Mouse (Mus musculus): ENCODE data around the gene Tsc22d4.
"Not testable (repeated sequence)": the region's sequence is repeated elsewhere in the genome, so short reads cannot be mapped to it uniquely, and the experiment has no call there.

The Tsc22d4 gene

DNA sequence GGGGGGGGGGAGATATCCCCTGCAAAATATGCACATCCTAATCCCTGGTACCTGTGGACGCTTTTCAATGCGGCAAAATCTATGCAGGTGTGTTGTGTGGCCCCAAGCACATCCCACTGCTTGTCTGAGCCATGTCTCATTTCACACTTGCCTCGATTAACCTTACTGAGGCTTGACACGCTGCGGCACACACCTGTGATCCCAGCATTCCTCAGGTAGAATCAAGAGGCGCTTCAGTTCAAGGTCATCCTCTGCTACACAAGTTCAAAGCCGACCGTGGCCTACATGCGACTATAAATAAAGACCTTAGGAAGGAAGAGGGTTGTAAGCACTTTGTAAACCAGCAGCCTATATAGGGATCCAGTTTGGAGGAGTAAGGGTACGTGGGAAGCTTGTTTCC is 3.5 kb upstream of the Tsc22d4 start:
- no peak for DNase-seq

DNA sequence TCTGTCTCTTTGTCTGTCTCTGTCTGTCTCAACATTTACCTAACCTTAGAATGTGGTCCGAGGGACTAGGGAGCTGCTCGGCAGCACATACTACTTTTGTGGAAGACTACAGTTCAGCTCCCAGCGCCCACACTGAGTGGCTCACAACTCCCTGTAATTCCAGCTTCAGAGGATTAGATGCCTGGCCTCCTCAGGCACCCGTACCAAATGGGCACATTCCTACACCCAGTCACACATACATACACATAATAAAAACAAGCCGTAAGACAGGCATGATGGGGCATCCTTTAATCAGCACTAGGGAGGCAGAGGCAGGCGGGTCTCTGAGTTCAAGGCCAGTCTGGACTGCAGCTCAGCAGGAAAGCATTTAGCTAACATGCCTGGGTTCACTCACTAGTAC is 2.7 kb upstream of the Tsc22d4 start:
- DNase-seq = no peak

DNA sequence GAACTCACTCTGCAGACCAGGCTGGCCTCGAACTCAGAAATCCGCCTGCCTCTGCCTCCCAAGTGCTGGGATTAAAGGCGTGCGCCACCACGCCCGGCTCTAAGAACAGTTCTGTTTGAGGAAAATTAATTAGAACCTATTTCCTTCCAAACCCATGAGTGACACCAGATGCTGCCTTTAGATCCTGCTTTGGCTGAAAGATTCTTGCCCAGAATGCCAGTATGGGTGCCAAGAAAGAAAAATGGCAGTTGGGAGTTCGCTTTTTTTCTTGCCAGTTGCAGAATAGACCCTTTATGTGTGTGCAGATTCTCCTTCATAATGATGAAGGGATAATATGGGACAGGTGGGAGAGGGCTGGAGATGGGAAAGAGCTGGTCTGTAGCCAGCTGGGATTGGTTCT is 1.3 kb upstream of the Tsc22d4 start:
- no peak for DNase-seq

DNA sequence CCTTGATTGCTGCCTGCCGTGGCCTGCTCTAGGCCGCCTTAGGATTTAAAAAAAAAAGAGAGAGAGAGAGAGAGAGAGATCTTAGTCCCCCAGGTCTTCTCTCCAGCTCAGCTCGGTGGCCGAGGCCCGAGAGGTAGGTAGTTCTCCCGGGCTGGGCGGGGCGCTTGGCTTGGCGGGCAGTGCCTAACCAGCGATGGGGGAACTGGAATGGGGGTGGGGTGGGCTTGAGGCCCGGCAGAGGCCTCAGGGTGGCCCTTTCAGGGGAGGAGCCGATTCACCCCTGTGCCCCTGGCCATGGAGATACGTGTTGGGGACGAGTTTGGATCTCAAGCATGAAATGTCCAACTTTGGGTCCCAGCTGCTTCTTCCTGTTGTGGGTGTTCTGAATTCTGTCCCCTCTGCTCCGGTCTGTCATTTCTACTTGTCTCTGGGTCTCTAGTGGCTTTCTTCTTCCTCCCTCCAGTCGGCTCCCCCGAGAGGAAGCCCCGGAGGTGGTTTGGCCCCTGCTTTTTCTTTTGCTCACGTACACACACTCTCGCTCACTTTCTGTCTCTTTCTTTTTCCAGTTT is 836 bp downstream of the Tsc22d4 start:
- peak; percentile 66 to 70 for DNase-seq

DNA sequence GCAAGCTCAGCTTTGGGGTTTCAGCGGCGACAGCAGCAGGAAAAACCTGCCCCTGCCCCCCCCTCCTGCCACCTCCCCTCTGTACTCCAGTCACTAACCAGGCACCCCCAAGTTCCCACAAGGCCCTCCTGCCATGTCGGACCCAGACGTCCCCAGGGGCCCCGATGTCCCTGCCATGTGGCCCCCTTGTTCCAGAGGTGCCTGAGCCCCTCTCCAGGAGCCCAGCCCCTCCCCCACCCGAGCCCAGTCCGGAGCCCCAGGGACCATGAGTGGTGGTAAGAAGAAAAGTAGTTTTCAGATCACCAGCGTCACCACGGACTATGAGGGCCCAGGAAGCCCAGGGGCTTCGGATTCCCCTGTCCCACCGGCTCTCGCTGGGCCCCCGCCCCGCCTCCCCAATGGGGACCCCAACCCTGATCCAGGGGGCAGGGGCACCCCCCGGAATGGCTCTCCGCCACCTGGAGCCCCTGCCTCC is 1.4 kb downstream of the Tsc22d4 start:
- peak; percentile 32 to 44 for DNase-seq

DNA sequence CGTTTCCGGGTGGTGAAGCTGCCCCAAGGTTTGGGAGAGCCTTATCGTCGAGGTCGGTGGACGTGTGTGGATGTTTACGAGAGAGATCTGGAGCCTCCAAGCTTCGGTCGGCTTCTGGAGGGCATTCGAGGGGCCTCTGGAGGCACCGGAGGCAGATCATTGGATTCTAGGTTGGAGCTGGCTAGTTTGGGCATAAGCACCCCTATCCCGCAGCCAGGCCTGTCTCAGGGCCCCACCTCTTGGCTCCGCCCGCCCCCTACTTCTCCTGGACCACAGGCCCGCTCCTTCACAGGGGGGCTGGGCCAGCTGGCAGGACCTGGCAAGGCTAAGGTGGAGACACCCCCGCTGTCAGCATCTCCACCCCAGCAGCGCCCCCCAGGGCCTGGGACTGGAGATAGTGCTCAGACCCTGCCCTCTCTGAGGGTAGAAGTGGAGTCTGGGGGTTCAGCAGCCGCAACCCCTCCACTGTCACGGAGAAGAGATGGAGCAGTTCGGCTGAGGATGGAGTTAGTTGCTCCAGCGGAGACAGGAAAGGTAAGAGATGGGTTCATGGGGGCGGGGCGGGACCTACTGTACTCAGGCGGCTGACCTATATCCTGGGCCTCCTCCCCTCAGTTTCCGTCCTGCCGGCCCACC is 1.9 kb downstream of the Tsc22d4 start:
- peak; percentile 56 to 63 for DNase-seq

DNA sequence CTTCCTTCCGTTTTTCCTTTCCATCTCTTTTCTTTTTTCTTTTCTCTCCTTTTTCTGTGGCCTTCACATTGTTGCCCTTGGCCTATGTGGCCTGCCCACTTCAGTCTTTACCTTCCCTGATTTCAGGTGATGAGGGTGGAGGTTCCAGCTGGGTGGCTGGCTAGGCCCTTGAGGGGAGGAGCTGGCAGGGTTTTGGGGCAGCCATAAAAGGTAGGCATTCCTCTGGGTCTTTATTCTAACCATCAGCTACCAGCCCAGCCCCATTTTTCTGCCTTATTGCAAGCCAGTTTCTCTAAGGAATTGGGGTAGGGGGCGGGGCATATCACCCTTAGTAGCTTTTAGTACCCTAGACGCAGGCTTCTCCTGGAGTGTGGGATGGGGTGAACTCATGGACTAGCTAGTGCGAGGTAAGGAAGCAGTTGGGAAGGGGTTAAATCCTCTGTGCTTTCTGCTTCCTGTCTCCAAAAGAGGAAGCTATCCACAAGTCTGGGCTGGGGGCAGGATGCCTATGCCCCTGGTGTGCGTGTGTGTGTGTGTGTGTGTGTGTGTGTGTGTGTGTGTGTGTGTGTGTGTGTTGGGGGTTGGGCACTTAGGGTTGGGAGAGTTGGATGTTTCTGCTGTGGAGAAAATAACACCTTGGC is 2.7 kb downstream of the Tsc22d4 start:
- DNase-seq = peak in 1 of 2 experiments; percentile 30

DNA sequence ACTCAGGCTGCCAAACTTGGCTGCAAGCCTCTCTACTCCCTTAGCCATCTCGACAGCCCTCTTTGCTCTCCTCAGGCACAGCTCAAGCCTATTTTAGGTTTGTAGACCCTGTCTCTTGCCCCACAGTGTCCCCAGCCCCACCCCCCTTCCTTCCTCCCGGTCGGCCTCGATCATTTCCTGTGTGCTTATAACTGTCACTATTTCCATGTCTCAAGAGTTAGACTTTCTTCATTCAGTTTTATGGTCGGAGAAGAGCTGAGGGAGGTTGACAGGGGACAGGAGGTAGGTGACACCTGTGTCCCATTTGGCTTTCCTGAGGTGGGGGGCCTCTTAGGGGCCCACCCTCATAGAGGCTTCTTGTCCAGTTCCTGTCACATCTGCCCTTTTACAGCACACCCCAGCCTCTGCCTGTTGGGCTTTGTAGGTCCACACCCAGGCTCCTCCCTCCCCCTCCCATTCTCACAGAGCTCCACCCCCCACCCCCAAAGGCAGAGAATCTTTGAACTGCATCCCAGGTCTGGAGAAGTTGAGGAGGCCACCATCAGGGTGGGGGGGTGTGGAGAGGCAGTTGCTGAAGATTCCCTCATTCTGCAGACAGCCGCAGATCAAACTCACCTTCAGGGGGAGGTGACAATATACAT is 3.8 kb downstream of the Tsc22d4 start:
- DNase-seq = no peak

DNA sequence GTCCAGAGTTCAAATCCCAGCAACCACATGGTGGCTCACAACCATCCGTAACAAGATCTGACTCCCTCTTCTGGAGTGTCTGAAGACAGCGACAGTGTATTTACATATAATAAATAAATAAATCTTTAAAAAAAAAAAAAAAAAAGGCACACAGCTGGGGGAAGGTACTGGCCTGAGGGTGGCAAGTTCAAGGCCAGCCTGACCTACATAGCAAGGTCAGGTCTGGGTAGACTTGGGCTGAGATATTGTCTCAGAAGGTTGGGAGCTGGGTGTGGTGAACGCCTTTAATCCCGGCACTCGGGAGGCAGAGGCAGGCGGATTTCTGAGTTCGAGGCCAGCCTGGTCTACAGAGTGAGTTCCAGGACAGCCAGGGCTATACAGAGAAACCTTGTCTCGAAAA is 4.7 kb downstream of the Tsc22d4 start:
- not testable (repeated sequence) for DNase-seq

DNA sequence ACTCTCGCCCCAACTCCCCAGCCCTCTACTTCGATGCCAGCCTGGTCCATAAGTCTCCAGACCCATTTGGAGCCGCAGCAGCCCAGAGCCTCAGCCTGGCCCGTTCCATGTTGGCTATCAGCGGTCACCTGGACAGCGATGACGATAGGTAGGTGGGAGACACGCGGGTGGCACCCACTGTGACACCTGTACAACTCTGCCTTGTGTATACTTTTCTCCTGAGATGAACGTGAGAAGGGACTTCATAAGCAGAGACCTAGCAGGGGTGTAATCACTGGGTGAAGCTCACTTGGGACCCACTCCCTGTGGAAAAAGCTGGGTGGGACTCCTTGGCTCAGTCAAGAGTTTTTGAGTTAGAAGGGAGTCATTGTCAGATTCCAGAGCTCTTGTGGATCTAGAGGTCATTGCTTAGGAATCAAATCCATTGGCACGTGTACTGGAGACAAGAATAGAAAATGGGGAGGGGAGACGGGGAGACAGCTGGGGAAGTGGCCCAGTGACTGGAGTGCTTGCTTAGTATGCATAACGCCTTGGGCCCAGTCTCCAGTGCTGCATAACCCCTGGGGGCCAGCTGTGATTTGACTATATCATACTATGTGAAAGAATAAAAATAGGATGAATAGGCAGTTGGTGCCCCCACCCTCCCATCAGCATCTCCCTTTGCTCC is 5.8 kb downstream of the Tsc22d4 start:
- no peak for DNase-seq

DNA sequence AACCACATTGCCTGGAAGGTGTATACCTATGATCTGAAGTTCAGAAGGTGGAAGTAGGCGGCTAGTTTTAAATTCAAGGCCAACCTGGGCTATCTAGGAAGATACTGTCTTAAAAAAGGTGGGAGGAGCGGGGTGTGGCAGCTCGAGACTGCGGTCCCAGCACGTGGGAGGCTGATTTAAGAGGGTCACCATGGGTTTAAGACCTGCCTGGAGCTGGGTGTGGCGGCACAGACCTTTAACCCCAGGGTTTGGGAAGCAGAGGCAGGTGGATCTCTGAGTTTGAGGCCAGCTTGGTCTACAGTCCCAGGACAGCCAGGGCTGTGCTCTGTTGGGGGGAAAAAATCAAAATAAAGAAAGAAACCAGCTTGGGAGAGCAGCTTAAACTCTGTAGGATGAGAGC is 6.5 kb downstream of the Tsc22d4 start:
- DNase-seq = no peak

DNA sequence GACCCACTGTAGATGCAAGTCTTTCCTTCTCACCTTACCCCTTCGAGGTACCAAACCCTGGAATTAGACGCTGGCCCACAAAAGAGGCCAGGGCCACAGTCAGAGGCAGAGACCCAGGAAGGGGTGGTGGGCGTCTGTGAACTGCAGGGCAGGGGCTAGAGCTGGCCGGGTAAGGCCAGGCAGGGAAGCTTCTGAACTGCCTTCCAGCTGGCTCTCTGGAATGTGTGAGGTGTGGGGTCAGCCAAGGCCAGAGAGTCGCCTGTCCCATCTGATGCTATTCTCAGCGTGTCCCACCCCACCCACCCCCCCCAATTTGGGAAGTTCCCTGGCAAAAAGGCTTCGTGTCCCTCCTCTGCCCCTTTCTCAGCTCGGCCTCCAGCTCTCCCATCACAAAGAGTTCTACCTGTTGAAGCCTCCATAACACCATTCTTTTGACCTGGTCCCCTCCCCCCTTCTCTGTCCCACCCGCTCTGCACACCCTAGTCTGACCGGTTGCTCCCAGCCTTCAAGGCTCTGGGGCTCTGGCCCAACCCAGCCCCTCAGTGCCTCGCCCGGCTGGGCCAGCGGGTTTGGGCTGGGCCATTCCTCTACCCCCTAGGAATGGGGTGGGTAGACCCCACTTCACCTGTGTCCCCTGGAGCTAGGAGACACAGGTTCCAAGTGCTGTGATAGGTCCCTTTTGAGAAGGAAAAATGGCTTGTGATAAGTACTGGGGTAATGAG is 7.7 kb downstream of the Tsc22d4 start:
- no peak for DNase-seq

DNA sequence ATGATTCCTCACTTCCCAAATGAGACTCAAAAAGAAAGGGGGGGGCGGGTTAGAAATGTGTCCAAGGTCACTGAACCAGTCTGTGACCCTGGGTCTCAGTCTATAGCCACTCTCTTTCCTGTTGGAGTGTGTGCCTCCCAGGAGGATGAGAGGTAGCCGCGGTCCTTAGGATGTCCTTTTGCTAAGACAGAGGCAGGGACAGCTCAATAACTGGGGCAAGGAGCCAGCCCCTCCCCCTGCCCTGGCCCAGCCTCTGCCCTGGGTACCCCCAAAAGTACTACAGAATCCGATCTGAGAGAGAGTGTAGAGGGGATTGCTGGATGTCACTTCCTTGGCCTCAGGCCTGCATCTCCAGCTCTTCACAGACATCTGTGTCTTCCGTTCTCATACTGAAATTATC is 9.9 kb downstream of the Tsc22d4 start:
- DNase-seq = no peak

DNA sequence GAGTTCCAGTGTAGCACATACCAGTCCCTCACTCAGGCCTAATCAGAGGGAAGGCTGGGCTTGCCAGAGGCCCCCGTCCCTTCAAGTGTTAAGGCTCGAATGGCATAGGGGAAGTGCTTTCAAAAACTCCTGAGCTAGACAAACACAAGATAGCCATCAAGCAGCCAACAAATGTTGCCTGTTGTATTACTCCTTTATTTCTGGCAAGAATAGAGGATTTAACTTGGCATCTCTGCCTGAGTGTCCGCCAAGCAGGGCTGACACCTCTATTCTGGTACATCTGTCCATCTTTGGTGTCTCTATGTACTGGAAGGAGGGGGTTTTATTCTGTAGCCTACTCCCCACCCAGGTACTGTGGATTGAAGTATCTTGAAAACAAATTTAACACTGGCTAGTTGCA is 10.6 kb downstream of the Tsc22d4 start:
- DNase-seq = no peak

DNA sequence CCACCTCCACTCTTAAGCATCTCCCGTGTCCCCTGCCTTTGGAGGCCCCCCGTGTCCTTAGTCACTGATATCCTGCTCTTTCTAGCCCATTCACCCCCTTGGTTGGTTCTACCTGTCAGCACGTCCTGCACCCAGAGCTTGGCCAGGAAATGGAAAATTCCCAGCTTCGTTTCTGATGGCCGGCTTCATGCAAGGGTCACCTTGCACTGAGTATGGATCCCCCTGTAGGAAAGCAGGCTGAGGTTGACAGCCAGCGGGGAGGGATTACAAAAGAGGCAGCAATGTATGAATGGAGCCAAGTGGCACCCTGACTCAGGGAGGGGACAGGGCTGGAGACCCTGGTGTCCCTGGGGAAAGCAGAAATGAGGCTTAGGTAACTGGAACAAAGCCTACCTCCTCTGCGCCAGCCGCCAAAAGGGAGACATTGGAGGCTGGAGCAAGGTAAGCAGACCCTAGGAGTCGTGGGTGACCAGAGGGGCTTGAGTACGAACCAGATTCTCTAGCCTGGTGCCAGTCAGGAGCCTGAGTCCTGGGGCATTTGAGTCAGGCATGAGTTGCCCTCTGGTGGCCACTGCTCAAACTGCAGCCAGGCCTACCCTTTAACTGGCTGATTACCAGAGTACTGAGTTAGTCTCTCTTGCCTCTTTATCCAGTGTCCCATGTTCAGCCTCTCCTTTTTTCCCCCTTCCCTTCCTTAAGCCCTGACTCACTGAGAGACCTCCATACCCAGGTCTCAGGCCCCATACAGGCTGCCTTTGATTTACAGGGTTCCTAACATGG is 11.5 kb downstream of the Tsc22d4 start:
- DNase-seq = peak; percentile 70 to 85

DNA sequence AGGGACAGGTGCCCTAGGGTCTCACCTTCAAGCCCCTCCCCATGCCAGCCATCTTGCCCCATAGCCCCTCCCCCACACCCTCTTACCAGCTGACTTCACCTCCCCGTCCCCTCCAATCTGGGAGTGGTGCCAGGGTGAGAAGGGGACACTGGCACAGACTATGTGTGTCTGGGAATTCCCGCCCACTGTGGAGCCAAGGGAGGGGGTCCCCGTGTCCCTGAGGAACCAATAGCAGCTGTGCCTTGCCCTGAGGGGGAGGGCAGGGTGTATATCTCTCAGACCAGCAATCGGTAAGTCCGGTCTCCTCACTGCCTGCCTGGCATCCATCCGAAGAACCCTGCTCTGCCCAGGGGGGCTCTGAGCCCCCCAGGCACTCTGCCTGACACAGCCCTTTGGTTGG is 12.4 kb downstream of the Tsc22d4 start:
- no peak for DNase-seq

DNA sequence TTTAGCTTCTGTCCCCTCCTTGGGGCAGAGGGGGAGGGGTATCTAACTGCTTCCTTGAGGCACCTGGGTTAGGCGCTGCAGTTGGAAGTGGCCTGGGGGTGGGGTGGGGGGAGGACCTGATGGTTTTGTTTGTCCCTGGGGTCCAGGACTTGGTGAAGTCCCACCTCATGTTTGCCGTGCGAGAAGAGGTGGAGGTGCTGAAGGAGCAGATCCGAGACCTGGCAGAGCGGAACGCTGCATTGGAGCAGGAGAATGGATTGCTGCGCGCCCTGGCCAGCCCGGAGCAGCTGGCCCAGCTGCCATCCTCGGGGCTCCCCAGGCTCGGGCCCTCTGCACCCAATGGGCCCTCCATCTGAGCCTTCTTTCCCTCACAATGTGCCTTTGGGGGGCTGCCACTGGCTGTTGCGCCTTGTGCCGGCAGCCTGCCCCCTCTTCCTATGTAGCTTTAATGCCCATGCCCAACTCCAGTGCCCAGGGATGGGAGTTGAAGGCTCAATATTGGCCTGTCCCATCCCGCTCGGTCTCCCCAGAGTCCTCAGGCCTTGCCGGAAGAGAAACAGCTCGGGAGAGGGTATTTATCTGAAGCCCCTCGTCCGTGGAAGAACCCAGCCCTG is 13.5 kb downstream of the Tsc22d4 start:
- DNase-seq = no peak

DNA sequence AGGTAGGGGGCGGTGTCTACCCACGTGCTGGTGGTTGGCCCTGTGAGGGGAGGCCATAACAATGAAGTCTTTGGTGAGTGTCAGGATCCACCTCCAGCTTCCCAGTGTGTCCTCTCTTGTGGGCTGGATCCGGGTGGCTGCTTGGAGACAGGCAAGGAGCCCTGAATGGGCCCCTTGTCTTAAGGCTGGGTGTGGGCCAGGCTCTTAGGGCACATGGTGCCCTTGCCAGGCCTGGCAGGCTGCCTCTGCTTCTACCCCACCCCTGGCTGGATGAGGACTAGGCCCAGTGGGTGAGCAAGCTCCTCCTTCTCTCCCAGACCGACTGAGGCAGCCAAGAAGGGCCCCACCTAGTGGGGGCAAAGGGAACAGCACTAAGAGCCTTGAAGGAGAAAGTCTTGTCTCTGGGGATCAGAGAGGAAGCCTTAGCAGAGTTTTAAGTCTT is 14.5 kb downstream of the Tsc22d4 start:
- peak; percentile 62 to 81 for DNase-seq

DNA sequence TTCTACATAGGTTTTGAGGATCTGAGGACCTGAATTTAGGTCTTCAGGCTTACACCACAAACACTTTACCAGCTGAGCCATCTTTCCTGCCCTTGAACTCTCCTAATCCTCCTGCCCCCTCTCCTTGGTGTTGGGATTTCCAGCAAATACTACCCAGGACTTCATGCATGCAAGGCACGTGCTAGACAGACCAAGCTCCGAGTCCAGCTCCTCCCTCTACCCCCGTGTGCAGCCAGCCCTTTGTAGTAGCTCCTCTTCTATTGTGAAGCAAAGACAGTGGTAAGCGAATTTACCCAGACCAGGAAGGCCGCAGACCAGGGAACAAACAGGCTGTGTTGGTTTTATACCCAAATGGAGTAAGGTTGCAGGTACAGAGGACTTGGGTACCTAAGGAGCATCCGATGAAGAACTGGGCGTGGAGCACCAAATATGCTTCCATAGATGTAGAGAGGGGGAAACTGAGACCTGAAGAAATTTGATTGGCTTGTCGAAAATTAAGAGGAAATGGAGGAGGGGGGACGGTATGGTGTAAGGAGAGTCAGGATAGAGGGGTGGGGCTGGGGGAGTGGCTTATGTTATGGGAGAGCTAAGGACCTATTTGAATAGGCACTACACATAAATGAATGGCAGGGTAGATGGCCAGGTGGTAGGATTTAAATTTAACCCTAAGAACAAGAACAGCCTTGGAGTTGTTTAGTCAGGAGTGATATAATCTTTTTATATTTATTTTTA is 19.2 kb downstream of the Tsc22d4 start:
- no peak for DNase-seq

DNA sequence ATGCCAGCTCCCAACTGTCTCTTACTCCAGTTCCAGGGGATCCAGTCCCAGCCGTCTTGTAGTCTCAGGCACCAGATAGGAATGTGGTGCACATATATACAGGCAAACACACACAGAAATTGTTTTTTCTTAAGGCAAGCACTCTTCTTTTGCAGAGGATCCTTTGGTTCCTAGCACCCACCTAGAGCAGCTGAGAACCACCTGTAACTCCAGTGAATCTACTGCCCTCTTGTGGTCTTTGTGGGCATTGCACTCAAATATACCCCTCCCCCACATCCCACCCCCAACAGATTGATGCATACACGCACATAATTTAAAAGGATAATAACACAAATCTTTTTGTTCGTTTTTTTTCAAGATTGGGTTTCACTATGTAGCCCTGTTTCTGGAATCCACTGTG is 20.7 kb downstream of the Tsc22d4 start:
- DNase-seq = no peak

DNA sequence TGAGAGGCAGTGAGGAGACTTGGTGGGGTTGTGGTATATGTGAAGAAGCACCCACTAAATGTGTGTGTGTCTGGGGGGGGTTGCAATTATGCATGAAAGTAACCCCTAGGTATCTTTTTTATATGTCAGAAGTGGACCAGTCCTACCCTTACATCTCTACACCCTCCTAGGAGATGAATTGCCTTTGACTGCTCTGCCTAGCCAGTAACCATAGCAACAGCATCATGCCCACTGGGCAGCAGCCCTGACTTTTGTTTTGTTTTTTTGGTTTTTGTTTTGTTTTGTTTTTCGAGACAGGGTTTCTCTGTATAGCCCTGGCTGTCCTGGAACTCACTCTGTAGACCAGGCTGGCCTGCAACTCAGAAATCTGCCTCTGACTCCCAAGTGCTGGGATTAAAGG is 22.9 kb downstream of the Tsc22d4 start:
- no peak for DNase-seq

Data from spleen, adult 18-20 months (tissue).